ENCODE assay signal across 8 mouse cellular contexts in genomic region chr12:102387219-102387917, GRCm38 (mm10). TPM values are rescaled to one million over a fixed set of nuclear protein-coding genes. Genes with fewer than 3 reads are reported as not detected.
DNase-seq lines count a peak whose midpoint lies in the region; ATAC-seq lines count a peak whose summit lies in the region.

No protein-coding gene starts in this region.

- no peaks in the 10 kb centered on the region for H3K4me1 ChIP-seq in intestine, embryonic 14.5 days (replicated peaks; ENCODE audit: control insufficient read depth, insufficient read depth, low read length)

- H3K36me3 ChIP-seq in intestine, embryonic 14.5 days (ENCODE audit: control insufficient read depth, insufficient read depth, low read length) = peaks cover 44% of the 10 kb centered on the region

- no peak overlapping the region for H3K4me3 ChIP-seq in intestine, embryonic 14.5 days (ENCODE audit: low read depth, low read length)

- ATAC-seq in common myeloid progenitor, adult 5-6 weeks (replicated peaks; ENCODE audit: low read depth, poor library complexity, severe bottlenecking) = peak; percentile 72
- peak; percentile 76 for ATAC-seq in intestine, embryonic 14.5 days (replicated peaks; ENCODE audit: low FRiP score, low TSS enrichment, low read depth)

- no peak overlapping the region for H3K27ac ChIP-seq in intestine, embryonic 14.5 days (ENCODE audit: low read depth)

- no peaks in the 10 kb centered on the region for H3K9me3 ChIP-seq in intestine, embryonic 14.5 days (ENCODE audit: control insufficient read depth, low read length)

- no peak overlapping the region for H3K4me2 ChIP-seq in intestine, embryonic 14.5 days (ENCODE audit: low read length)

- WGBS in intestine, embryonic 14.5 days = 56% methylated on average over 16 of the region's 16 CpGs

- H3K27me3 ChIP-seq in intestine, embryonic 14.5 days (replicated peaks; ENCODE audit: control insufficient read depth, insufficient read depth, low read length) = no peaks in the 10 kb centered on the region

- DNase-seq in adipocyte (ENCODE audit: low spot score) = peak; percentile 82
- peak; percentile 60 to 68 for DNase-seq in gastrocnemius, adult 8-10 months (ENCODE audit: low spot score in 2 of 2)
- DNase-seq in intestine, embryonic 14.5 days (ENCODE audit: low spot score) = peak; percentile 91
- peak; percentile 84 to 89 for DNase-seq in left cerebral cortex, postnatal 10 days (ENCODE audit: extremely low spot score in 1 of 2, low spot score in 2 of 2)
- peak; percentile 84 for DNase-seq in mesoderm, embryonic 11.5 days (ENCODE audit: low read depth, low spot score)
- peak; percentile 82 for DNase-seq in right cerebral cortex, postnatal 25 days
- DNase-seq in urinary bladder, postnatal 25 days (ENCODE audit: low spot score) = peak; percentile 82

- intact Hi-C loops in left cerebral cortex, postnatal 10 days (cut with DNase I) = loop anchor here (5.0 to 10.0 kb wide), 2 partner anchors 253 to 400 kb away; no protein-coding TSS in a partner anchor

- H3K9ac ChIP-seq in intestine, embryonic 14.5 days (ENCODE audit: low read length) = no peak overlapping the region

RNA-seq across cellular contexts. Expression of gene Lgmn, which starts 52.2 kb away (rescaled TPM):
- total RNA-seq in common myeloid progenitor, adult 5-6 weeks (2017) = 2.0 and 2.1 TPM in 2 replicates
- 10 to 100 TPM; 17.5 to 24.8 (median 18.9) TPM for total RNA-seq in gastrocnemius, adult 8-10 months (2022)
- polyA plus RNA-seq in intestine, embryonic 14.5 days (2014; fragmentation: Nextera tagmentation; extraction: Ambion mirVana) = 79.6 and 82.7 TPM in 2 replicates
- 100 to 1,000 TPM; 118 to 124 TPM for total RNA-seq in left cerebral cortex, postnatal 10 days (2021)

Comparison
In these comparisons a context has a peak if more than half of its experiments do, and no peak if none do; other contexts are left out.
1. RNA of gene Lgmn, which starts 52.2 kb away (total RNA-seq): 118 to 124 TPM in left cerebral cortex, postnatal 10 days; 17.5 to 24.8 TPM in gastrocnemius, adult 8-10 months and 2.0 to 2.1 TPM in common myeloid progenitor, adult 5-6 weeks; every median in the first group is over 4 times any median in the second.
2. Peak in every context shown above with its lines, with median percentiles within 50 percentile points of each other: DNase-seq.